Mouse (Mus musculus) CH12.LX (cell line): Measurements from ENCODE around the gene Gm20422. TPM values are rescaled to one million over a fixed set of nuclear protein-coding genes. Genes with fewer than 3 reads are reported as not detected.

ENCODE experiments used
- DNase-seq: peaks from one replicate; pipeline ENCODE4 v3.0.0-alpha.2; 2013; ENCODE audit errors: extremely low read depth
- H3K27ac ChIP-seq: 2 replicates; pipeline ENCODE4 v1.5.1; 2012; ENCODE audit warnings: low read depth, mild to moderate bottlenecking, control low read depth, moderate library complexity; ENCODE audit not compliant: insufficient read depth
- H3K27me3 ChIP-seq: replicated peaks from 2 replicates; pipeline ENCODE3; 2012; ENCODE audit warnings: inconsistent platforms
- H3K36me3 ChIP-seq, 2 experiments: replicated peaks in 1 of 2; 2 replicates each; pipeline versions ENCODE3 to v1.6.1; 2012; ENCODE audit warnings: inconsistent platforms in 1 of 2, low read length in 1 of 2, mild to moderate bottlenecking in 1 of 2, mixed read lengths in 1 of 2, moderate library complexity in 1 of 2; ENCODE audit not compliant: control insufficient read depth in 1 of 2, insufficient read depth in 1 of 2
- H3K4me1 ChIP-seq, 2 experiments: 2 replicates each; pipeline ENCODE4 v1.6.1; 2012; ENCODE audit warnings: inconsistent platforms in 1 of 2, moderate library complexity in 1 of 2; ENCODE audit not compliant: insufficient read depth in 2 of 2, control insufficient read depth in 1 of 2
- H3K4me2 ChIP-seq: 2 replicates; pipeline ENCODE4 v1.6.1; 2012; ENCODE audit warnings: low read depth, mild to moderate bottlenecking, control low read depth; ENCODE audit not compliant: poor library complexity, insufficient read depth, severe bottlenecking
- H3K4me3 ChIP-seq, 3 experiments: fragments of 150-350 bp in 1 of 3; sonication (generic) in 1 of 3; replicated peaks in 1 of 3; 2 replicates each; pipeline versions ENCODE3 to v1.5.1; 2011 to 2012; ENCODE audit warnings: low read depth in 2 of 3, low read length in 2 of 3, mild to moderate bottlenecking in 2 of 3, moderate library complexity in 2 of 3, control low read depth in 1 of 3, improper control_type of control experiment in 1 of 3, inconsistent platforms in 1 of 3, mixed read lengths in 1 of 3; ENCODE audit not compliant: poor library complexity in 1 of 3
- H3K79me2 ChIP-seq: replicated peaks from 2 replicates; pipeline ENCODE4 v1.6.1; 2012; ENCODE audit warnings: mild to moderate bottlenecking, moderate library complexity; ENCODE audit not compliant: control insufficient read depth, poor library complexity, insufficient read depth, severe bottlenecking; ENCODE audit errors: extremely low read depth
- H3K9ac ChIP-seq: 2 replicates; pipeline ENCODE4 v1.6.1; 2012; ENCODE audit warnings: low read depth, mild to moderate bottlenecking, control low read depth, moderate library complexity; ENCODE audit not compliant: insufficient read depth
- H3K9me3 ChIP-seq: replicated peaks from 2 replicates; pipeline ENCODE3; 2012; ENCODE audit warnings: low read length, inconsistent platforms, mixed read lengths
- BHLHE40 ChIP-seq: IDR thresholded peaks from 2 replicates; pipeline ENCODE4 v1.6.1; 2011; ENCODE audit warnings: mild to moderate bottlenecking, low read depth, low read length, improper control_type of control experiment
- CHD1 ChIP-seq: IDR thresholded peaks from 2 replicates; pipeline ENCODE4 v1.6.1; 2012; ENCODE audit warnings: low read depth, low read length, improper control_type of control experiment, inconsistent platforms
- CHD2 ChIP-seq: IDR thresholded peaks from 2 replicates; pipeline ENCODE4 v1.6.1; 2011; ENCODE audit warnings: low read length, improper control_type of control experiment
- ELF1 ChIP-seq: IDR thresholded peaks from 2 replicates; pipeline ENCODE4 v1.6.1; 2014; ENCODE audit warnings: low read depth, mild to moderate bottlenecking, inconsistent platforms, low read length, improper control_type of control experiment
- GABPA ChIP-seq: IDR thresholded peaks from 2 replicates; pipeline ENCODE4 v1.6.1; 2012; ENCODE audit warnings: low read depth, low read length, improper control_type of control experiment, inconsistent platforms; ENCODE audit not compliant: insufficient replicate concordance
- IRF4 ChIP-seq: IDR thresholded peaks from 2 replicates; pipeline ENCODE4 v1.6.1; 2014; ENCODE audit warnings: low read depth, mild to moderate bottlenecking, inconsistent platforms, low read length, improper control_type of control experiment
- JUND ChIP-seq: conservative IDR thresholded peaks from 2 replicates; pipeline ENCODE4 v1.6.1; 2011; ENCODE audit warnings: low read depth, low read length, improper control_type of control experiment
- KAT2A ChIP-seq: IDR thresholded peaks from 2 replicates; pipeline ENCODE4 v1.6.1; 2012; ENCODE audit warnings: low read length, improper control_type of control experiment, inconsistent platforms; ENCODE audit not compliant: insufficient replicate concordance
- MAFK ChIP-seq: IDR thresholded peaks from 2 replicates; pipeline ENCODE4 v1.6.1; 2011; ENCODE audit warnings: low read length, improper control_type of control experiment; ENCODE audit not compliant: insufficient replicate concordance
- MAX ChIP-seq: IDR thresholded peaks from 2 replicates; pipeline ENCODE4 v1.6.1; 2011; ENCODE audit warnings: low read length, improper control_type of control experiment
- MXI1 ChIP-seq: IDR thresholded peaks from 2 replicates; pipeline ENCODE4 v1.6.1; 2011; ENCODE audit warnings: mild to moderate bottlenecking, low read depth, low read length, improper control_type of control experiment
- MYC ChIP-seq: IDR thresholded peaks from 2 replicates; pipeline ENCODE4 v1.6.1; 2011; ENCODE audit warnings: low read depth, mild to moderate bottlenecking, improper control_type of control experiment, low read length
- NELFE ChIP-seq: IDR thresholded peaks from 2 replicates; pipeline ENCODE4 v1.6.1; 2011; ENCODE audit warnings: low read depth, low read length, improper control_type of control experiment
- POLR2A ChIP-seq: IDR thresholded peaks from 2 replicates; pipeline ENCODE4 v1.6.1; 2011; ENCODE audit warnings: low read depth, mild to moderate bottlenecking, improper control_type of control experiment, low read length
- POLR2AphosphoS2 ChIP-seq: IDR thresholded peaks from 2 replicates; pipeline ENCODE4 v1.6.1; 2011; ENCODE audit warnings: low read depth, low read length, improper control_type of control experiment
- RAD21 ChIP-seq: IDR thresholded peaks from 2 replicates; pipeline ENCODE4 v1.6.1; 2011; ENCODE audit warnings: low read depth, mild to moderate bottlenecking, low read length, improper control_type of control experiment, moderate library complexity
- SIN3A ChIP-seq: IDR thresholded peaks from 2 replicates; pipeline ENCODE4 v1.6.1; 2012; ENCODE audit warnings: low read length, improper control_type of control experiment, inconsistent platforms
- SMC3 ChIP-seq: IDR thresholded peaks from 2 replicates; pipeline ENCODE4 v1.6.1; 2011; ENCODE audit warnings: low read depth, low read length, improper control_type of control experiment
- TCF12 ChIP-seq: IDR thresholded peaks from 2 replicates; pipeline ENCODE4 v1.6.1; 2014; ENCODE audit warnings: low read depth, mild to moderate bottlenecking, inconsistent platforms, low read length, improper control_type of control experiment
- ZC3H11A ChIP-seq: IDR thresholded peaks from 2 replicates; pipeline ENCODE4 v1.6.1; 2012; ENCODE audit warnings: low read depth, mild to moderate bottlenecking, inconsistent platforms, low read length, improper control_type of control experiment
- ZMIZ1 ChIP-seq: IDR thresholded peaks from 2 replicates; pipeline ENCODE4 v1.6.1; 2012; ENCODE audit warnings: low read depth, mild to moderate bottlenecking, inconsistent platforms, low read length, improper control_type of control experiment
- ZNF384 ChIP-seq: IDR thresholded peaks from 2 replicates; pipeline ENCODE4 v1.6.1; 2012; ENCODE audit warnings: low read depth, low read length, improper control_type of control experiment, inconsistent platforms
- dilution Hi-C: fragments of 300-500 bp; cut with MboI; formaldehyde crosslinking; loops from 2 replicates; pipeline ENCODE4 v1.14.3; 2020; ENCODE audit warnings: low sequenced_read_pairs; ENCODE audit not compliant: extremely low pct_unique_long_range_greater_than_20kb, extremely low pct_ligation_motif_present
- in situ Hi-C: fragments of 300-500 bp; cut with MboI; formaldehyde crosslinking; loops from 3 replicates; pipeline ENCODE4 v1.14.3; 2019; ENCODE audit warnings: low sequenced_read_pairs, low pct_ligation_motif_present, low pct_unique_long_range_greater_than_20kb, mixed read lengths
- polyA plus RNA-seq: library from polyadenylated mRNA; unstranded; fragments of >175 nt; gene quantifications from 2 replicates; pipeline ENCODE4 v1.2.1, GENCODE M21; 2012; ENCODE audit warnings: low read depth; ENCODE audit not compliant: insufficient read length
- total RNA-seq, 2 experiments: library from RNA; depleted of rRNA; stranded (reverse); fragments of 300-350 nt in 1 of 2; fragments of >200 nt in 1 of 2; gene quantifications; 2 replicates each; pipeline ENCODE4 v1.2.3; 2012 to 2014

The Gm20422 gene
- total and polyA plus RNA-seq, 3 experiments = 1.4 to 2.0 (median 1.6) TPM

DNA sequence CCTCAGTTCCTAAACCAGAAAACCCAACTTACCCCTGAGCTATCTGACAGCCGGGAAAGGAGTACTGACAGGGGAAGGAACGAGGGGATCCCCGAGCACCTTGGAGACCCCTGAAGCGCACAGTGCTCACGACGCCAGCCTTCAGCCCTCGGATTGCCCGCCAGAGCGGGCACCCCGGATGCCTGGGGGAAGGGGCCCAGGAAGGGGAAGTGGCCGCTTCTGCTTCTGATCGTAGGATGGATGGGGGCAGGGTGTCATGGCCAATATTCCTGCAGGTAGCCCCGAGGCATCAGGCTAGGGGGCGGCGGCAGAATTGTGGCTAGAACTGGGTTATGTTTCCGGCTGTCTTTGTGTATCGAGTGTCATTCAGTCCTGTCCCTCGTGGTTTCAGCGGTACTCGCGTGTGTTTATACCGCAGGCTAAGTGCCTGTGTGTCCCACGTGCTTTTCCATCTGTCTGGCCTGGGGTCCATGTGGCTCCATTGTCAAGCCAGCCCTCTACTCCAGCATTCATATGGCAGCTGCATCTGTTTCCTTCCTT is 34.2 kb upstream of the Gm20422 start:
- DNase-seq = peak; percentile 50
- peak overlapping the region; percentile 16; the same call in 1 of the 2 replicates for H3K27ac ChIP-seq
- H3K36me3 ChIP-seq = peaks cover 68 to 85% of the 10 kb centered on the region in 2 experiments
- H3K4me1 ChIP-seq = peaks cover 23 to 37% of the 10 kb centered on the region in 2 experiments
- dilution Hi-C loops (no loop called here), in situ Hi-C loops (no loop called here)
- H3K4me2 ChIP-seq = peak overlapping the region; percentile 64
- peak overlapping the region; percentile 96 for H3K9ac ChIP-seq
- no peaks in the 10 kb centered on the region for H3K27me3 ChIP-seq
- H3K79me2 ChIP-seq = peaks cover 17% of the 10 kb centered on the region
- H3K9me3 ChIP-seq = peaks cover 5% of the 10 kb centered on the region
- TF ChIP-seq SIN3A (peak; percentile 54; the same call in 1 of the 2 replicates), MYC (peak; percentile 97), BHLHE40 (peak; percentile 46), CHD1 (no peak), KAT2A (no peak), TCF12 (0 out of 2 replicates have a peak, but pooled peaks have one; percentile 10), MAX (peak; percentile 95), SMC3 (no peak), GABPA (no peak), MXI1 (peak; percentile 95), POLR2AphosphoS2 (no peak), CHD2 (peak; percentile 69; the same call in 1 of the 2 replicates)
- H3K4me3 ChIP-seq = peak overlapping the region; percentile 73 to 82 (median 80)

- H3K4me1 ChIP-seq = peaks cover 23 to 37% of the 10 kb centered on the region in 2 experiments
- H3K27ac ChIP-seq = peak within 1 kb of the TSS; percentile 59
These were observed 33.6 kb upstream of the Gm20422 start, which contains the start of gene Gmip for GRCm38 (mm10) chr8:69808094-69808863. Gene Gmip, plus strand, starts transcription at chr8:69808679.

More at GRCm38 (mm10) chr8:69808094-69808863, 33.6 kb upstream of the Gm20422 start, which contains the start of gene Gmip:
- peak within 1 kb of the TSS; percentile 64 for H3K4me2 ChIP-seq
- DNase-seq = peak; percentile 83
- H3K9me3 ChIP-seq = no peaks in the 10 kb centered on the region
- in situ Hi-C loops = no loop called here
- dilution Hi-C loops = no loop called here
- peak within 1 kb of the TSS; percentile 96 for H3K9ac ChIP-seq
- H3K4me3 ChIP-seq = peak within 1 kb of the TSS; percentile 73 to 82 (median 80)
- H3K36me3 ChIP-seq = peaks cover 68 to 85% of the 10 kb centered on the region in 2 experiments
- TF ChIP-seq ZC3H11A (no peak), NELFE (peak; percentile 39; the same call in 1 of the 2 replicates), POLR2A (peak; percentile 70), BHLHE40 (no peak), JUND (no peak), CHD2 (no peak), IRF4 (0 out of 2 replicates have a peak, but pooled peaks have one; percentile 4), ZMIZ1 (peak; percentile 46; the same call in 1 of the 2 replicates), KAT2A (no peak), MAFK (no peak), RAD21 (no peak), TCF12 (no peak), POLR2AphosphoS2 (0 out of 2 replicates have a peak, but pooled peaks have one; percentile 71), ELF1 (peak; percentile 94), ZNF384 (no peak), CHD1 (no peak)
- TF ChIP-seq, all 38 proteins: peak for 6
- peaks cover 17% of the 10 kb centered on the region for H3K79me2 ChIP-seq
- no peaks in the 10 kb centered on the region for H3K27me3 ChIP-seq
